Mouse (Mus musculus): ENCODE data around the gene Sipa1l1. TPM values are rescaled to one million over a fixed set of nuclear protein-coding genes. Genes with fewer than 3 reads are reported as not detected.

The Sipa1l1 gene
- total RNA-seq, 1 experiment = 31.8 TPM

DNA sequence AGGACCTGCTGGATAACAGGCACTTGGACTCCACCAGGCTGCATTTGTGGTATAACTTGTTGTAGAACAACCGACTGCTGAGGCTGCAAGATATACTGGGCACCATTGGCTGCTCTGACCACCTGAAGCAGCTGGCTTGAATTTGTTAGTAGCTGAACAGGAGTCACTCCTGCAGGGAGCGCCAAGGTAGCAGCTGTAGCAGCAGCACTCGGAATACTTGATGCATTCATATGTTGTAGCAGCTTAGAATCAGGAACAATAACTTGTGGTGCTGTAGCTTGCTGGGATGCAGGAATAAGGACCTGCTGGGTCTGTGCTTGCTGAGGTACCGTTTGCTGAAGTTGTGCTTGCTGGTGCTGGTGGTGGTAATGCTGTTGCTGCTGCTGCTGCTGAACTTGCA is 326.8 kb downstream of the Sipa1l1 start:
- Histone ChIP-seq H3K9me3 (ENCODE audit: control insufficient read depth, insufficient read depth, low read depth, low read length) (no peaks in the 10 kb centered on the region), H3K36me3 (ENCODE audit: control insufficient read depth, insufficient read depth, low read length, poor library complexity, severe bottlenecking) (no peaks in the 10 kb centered on the region), H3K27ac (ENCODE audit: insufficient read depth, low read depth, low read length, poor library complexity, severe bottlenecking) (no peak overlapping the region), H3K4me3 (ENCODE audit: insufficient read depth in 1 of 2, low read depth in 1 of 2, low read length in 2 of 2, poor library complexity in 1 of 2, severe bottlenecking in 1 of 2) (no peak overlapping the region), H3K4me1 (ENCODE audit: control insufficient read depth in 2 of 2, insufficient read depth in 2 of 2, low read length in 2 of 2, poor library complexity in 1 of 2) (no peaks in the 10 kb centered on the region), H3K9ac (ENCODE audit: insufficient read depth, low read depth, low read length, poor library complexity, severe bottlenecking) (no peak overlapping the region)
- no peak for TF ChIP-seq HCFC1 (IDR thresholded peaks at IDR 0.05; ENCODE audit: borderline replicate concordance, insufficient read depth, low read length)
- TF ChIP-seq ZNF384 (IDR thresholded peaks at IDR 0.05; ENCODE audit: low read depth, low read length) = no peak
- TF ChIP-seq ZC3H11A (IDR thresholded peaks at IDR 0.05; ENCODE audit: borderline replicate concordance, low read depth, low read length) = no peak
- no peak for TF ChIP-seq CHD2 (IDR thresholded peaks at IDR 0.05; ENCODE audit: low read depth, low read length)
- TF ChIP-seq MAFK (IDR thresholded peaks at IDR 0.05; ENCODE audit: insufficient read depth, low read depth, low read length) = no peak
- in situ Hi-C loops (cut with MboI; ENCODE audit: low sequenced_read_pairs in 2 of 2, unreplicated experiment in 2 of 2) = loop anchor here in 1 of 2 experiments (25.0 kb wide), 1 partner anchor 509 kb away; no protein-coding TSS in a partner anchor
- DNase-seq (ENCODE audit: low read depth, low spot score) = no peak

DNA sequence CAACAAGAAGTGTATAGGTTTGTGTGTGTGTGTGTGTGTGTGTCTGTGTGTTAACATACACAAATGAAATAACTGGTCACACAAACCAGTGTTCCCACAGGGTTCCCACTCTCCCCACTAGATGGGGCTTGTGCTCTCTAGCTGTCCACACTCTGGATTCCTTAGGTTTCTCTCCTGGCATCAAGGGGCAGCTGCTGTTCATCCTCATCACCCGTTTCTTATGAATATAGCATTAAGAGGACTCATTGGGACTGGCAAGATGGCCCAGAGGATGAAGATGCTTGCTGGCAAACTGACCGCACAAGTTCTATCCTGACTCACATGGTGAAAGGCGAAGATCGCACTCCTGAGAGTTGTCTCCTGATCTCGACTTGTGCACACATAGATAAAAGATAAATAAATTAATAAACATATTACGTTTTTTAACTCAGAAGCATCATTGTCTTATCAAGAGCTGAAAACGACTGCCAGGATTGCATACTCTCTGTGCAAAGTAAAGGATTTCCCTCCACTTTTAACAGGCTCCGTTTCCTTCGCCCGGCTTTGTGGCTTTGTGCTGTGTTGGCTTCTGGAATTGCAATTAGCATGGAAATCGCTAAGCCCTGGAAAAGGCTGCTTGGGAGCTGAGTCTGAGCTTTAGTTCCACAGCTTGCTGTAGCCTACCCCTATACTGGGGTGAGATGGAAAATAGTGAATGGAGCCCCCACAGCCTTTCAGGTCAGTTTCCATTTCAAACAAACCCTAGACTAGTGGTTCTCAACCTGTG is 328.9 kb downstream of the Sipa1l1 start:
- Histone ChIP-seq H3K4me3 (ENCODE audit: insufficient read depth in 1 of 2, low read depth in 1 of 2, low read length in 2 of 2, poor library complexity in 1 of 2, severe bottlenecking in 1 of 2) (no peak overlapping the region), H3K36me3 (ENCODE audit: control insufficient read depth, insufficient read depth, low read length, poor library complexity, severe bottlenecking) (no peaks in the 10 kb centered on the region), H3K4me1 (ENCODE audit: control insufficient read depth in 2 of 2, insufficient read depth in 2 of 2, low read length in 2 of 2, poor library complexity in 1 of 2) (no peaks in the 10 kb centered on the region), H3K9ac (ENCODE audit: insufficient read depth, low read depth, low read length, poor library complexity, severe bottlenecking) (no peak overlapping the region), H3K9me3 (ENCODE audit: control insufficient read depth, insufficient read depth, low read depth, low read length) (no peaks in the 10 kb centered on the region), H3K27ac (ENCODE audit: insufficient read depth, low read depth, low read length, poor library complexity, severe bottlenecking) (no peak overlapping the region)
- in situ Hi-C loops (cut with MboI; ENCODE audit: low sequenced_read_pairs in 2 of 2, unreplicated experiment in 2 of 2) = loop anchor here in 1 of 2 experiments (25.0 kb wide), 1 partner anchor 511 kb away; no protein-coding TSS in a partner anchor
- DNase-seq (ENCODE audit: low read depth, low spot score) = no peak
- no peak for TF ChIP-seq HCFC1 (IDR thresholded peaks at IDR 0.05; ENCODE audit: borderline replicate concordance, insufficient read depth, low read length)

DNA sequence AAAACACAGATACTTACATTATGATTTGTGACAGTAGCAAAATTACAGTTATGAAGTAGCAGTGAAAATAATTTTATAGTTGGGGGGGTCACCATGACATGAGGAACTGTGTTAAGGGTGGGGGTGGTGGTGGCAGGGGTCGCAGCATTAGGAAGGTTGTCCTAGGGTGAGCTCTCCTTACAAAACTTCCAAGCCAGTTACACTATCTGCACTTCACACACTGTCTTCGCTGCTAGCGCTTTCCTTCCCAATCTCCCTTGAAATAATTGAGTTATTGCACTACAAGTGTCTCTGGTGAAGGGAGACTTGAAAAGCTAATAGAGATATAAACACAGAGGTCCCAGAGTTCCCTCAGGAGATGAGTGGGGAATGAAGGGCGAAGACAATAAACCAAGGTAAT is 329.6 kb downstream of the Sipa1l1 start:
- no peak for DNase-seq (ENCODE audit: low read depth, low spot score)
- in situ Hi-C loops (cut with MboI; ENCODE audit: low sequenced_read_pairs in 2 of 2, unreplicated experiment in 2 of 2) = loop anchor here in 1 of 2 experiments (25.0 kb wide), 1 partner anchor 511 kb away; no protein-coding TSS in a partner anchor
- Histone ChIP-seq H3K27ac (ENCODE audit: insufficient read depth, low read depth, low read length, poor library complexity, severe bottlenecking) (no peak overlapping the region), H3K4me1 (ENCODE audit: control insufficient read depth in 2 of 2, insufficient read depth in 2 of 2, low read length in 2 of 2, poor library complexity in 1 of 2) (no peaks in the 10 kb centered on the region), H3K36me3 (ENCODE audit: control insufficient read depth, insufficient read depth, low read length, poor library complexity, severe bottlenecking) (no peaks in the 10 kb centered on the region), H3K9me3 (ENCODE audit: control insufficient read depth, insufficient read depth, low read depth, low read length) (no peaks in the 10 kb centered on the region), H3K4me3 (ENCODE audit: insufficient read depth in 1 of 2, low read depth in 1 of 2, low read length in 2 of 2, poor library complexity in 1 of 2, severe bottlenecking in 1 of 2) (no peak overlapping the region), H3K9ac (ENCODE audit: insufficient read depth, low read depth, low read length, poor library complexity, severe bottlenecking) (no peak overlapping the region)
- TF ChIP-seq HCFC1 (IDR thresholded peaks at IDR 0.05; ENCODE audit: borderline replicate concordance, insufficient read depth, low read length) (no peak), CHD2 (IDR thresholded peaks at IDR 0.05; ENCODE audit: low read depth, low read length) (no peak), ZC3H11A (IDR thresholded peaks at IDR 0.05; ENCODE audit: borderline replicate concordance, low read depth, low read length) (no peak), MAFK (IDR thresholded peaks at IDR 0.05; ENCODE audit: insufficient read depth, low read depth, low read length) (no peak), ZNF384 (IDR thresholded peaks at IDR 0.05; ENCODE audit: low read depth, low read length) (no peak)

DNA sequence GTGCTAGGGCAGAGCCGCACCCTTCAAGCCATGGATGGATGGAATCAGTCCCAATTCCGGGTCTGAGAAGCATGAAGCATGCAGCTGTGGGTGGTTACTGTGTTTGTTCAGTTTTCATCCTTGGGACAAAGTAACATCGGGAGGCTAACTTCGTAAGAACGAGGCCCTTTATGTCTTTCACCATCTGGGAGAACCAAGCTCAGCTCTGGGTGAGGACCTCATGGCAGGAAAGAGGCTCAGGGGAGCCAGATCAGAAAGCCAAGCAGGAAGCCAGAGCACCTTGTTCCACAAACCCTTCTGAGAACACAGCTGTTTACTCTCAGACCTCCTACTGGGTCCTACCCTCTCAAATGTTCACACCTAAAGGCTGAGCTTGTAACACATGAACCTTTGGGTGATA is 330.6 kb downstream of the Sipa1l1 start:
- no peak for DNase-seq (ENCODE audit: low read depth, low spot score)
- Histone ChIP-seq H3K9me3 (ENCODE audit: control insufficient read depth, insufficient read depth, low read depth, low read length) (no peaks in the 10 kb centered on the region), H3K27ac (ENCODE audit: insufficient read depth, low read depth, low read length, poor library complexity, severe bottlenecking) (no peak overlapping the region), H3K4me1 (ENCODE audit: control insufficient read depth in 2 of 2, insufficient read depth in 2 of 2, low read length in 2 of 2, poor library complexity in 1 of 2) (no peaks in the 10 kb centered on the region), H3K4me3 (ENCODE audit: insufficient read depth in 1 of 2, low read depth in 1 of 2, low read length in 2 of 2, poor library complexity in 1 of 2, severe bottlenecking in 1 of 2) (no peak overlapping the region), H3K9ac (ENCODE audit: insufficient read depth, low read depth, low read length, poor library complexity, severe bottlenecking) (no peak overlapping the region), H3K36me3 (ENCODE audit: control insufficient read depth, insufficient read depth, low read length, poor library complexity, severe bottlenecking) (no peaks in the 10 kb centered on the region)
- in situ Hi-C loops (cut with MboI; ENCODE audit: low sequenced_read_pairs in 2 of 2, unreplicated experiment in 2 of 2) = loop anchor here (25.0 kb wide), 2 partner anchors 512 to 513 kb away; no protein-coding TSS in a partner anchor
- TF ChIP-seq ZC3H11A (IDR thresholded peaks at IDR 0.05; ENCODE audit: borderline replicate concordance, low read depth, low read length) (no peak), MAFK (IDR thresholded peaks at IDR 0.05; ENCODE audit: insufficient read depth, low read depth, low read length) (no peak), CHD2 (IDR thresholded peaks at IDR 0.05; ENCODE audit: low read depth, low read length) (no peak), HCFC1 (IDR thresholded peaks at IDR 0.05; ENCODE audit: borderline replicate concordance, insufficient read depth, low read length) (no peak), ZNF384 (IDR thresholded peaks at IDR 0.05; ENCODE audit: low read depth, low read length) (no peak)

Measured in ES-E14 (cell line).